Mouse (Mus musculus) c-Kit-negative CD71-positive TER-119-positive erythroid progenitor cells, embryonic 14.5 days (primary cell): ENCODE measurements at regions not wholly inside any gene's neighbourhood (a gene's known extent, or its start where the extent isn't known, plus 50 kb on each side); places are given as distances from the start of the nearest gene placed in this dataset.

Experiments used
- DNase-seq: peaks from one replicate; pipeline ENCODE4 v3.0.0-alpha.2; 2013; ENCODE audit warnings: low read depth, low spot score

DNA sequence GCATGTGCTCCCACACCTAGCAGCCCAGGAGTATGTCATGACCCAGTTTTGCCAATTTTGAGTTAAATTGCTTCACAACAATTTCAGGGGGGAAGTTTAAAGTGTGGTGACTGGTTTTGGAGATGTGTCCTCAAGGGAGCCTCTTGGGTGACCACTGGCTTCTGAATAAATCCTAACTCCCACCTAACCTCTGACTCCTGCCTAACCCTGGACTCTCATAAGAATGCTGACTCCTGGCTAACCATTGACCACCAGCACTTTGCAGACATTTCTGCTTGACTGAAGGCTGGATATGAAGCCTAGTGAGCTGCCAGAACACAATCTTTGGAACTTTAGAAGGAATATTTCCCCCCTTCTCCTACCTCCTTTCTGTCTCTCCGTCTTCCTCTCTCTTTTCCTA, 133.3 kb upstream of the Tmpo start:
- DNase-seq, result no peak

DNA sequence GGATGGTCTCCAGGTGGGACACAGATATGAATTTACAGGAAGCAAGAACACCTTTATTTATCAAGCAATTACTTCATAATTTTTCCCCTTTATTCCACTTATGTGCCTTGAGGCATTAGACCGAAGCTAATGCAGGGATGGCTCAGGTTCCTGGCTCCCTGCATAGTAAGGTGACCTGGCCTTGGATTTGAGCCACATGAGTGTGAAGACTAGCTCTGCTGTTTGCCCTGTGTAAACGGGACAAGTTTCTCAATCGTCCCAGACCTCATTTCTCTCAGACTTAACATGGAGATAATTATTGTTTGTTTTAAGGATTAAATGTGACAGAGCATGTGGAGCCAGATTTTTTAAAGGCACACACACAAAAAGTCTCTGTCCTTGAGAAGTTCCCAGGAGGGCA, 132.2 kb upstream of the Tmpo start:
- no peak for DNase-seq

DNA sequence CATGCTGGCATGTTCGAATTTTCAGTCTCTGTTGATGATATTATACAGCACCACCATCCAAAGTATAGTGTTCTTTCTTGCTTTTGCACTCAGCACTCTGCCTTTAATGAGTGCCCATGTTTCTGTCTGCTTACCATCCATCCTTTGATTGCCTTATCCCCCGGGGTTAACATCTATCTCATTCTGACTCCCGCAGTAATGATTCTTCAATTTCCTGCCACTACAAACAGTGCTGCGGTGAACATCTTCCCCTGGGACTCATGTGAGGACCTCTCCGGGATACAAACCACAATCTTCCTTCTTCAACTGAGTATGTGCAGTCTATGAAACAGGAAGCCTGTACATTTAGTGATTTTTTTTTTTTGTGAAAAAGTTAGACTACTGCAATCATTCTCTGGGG, 131.8 kb upstream of the Tmpo start:
- no peak for DNase-seq

DNA sequence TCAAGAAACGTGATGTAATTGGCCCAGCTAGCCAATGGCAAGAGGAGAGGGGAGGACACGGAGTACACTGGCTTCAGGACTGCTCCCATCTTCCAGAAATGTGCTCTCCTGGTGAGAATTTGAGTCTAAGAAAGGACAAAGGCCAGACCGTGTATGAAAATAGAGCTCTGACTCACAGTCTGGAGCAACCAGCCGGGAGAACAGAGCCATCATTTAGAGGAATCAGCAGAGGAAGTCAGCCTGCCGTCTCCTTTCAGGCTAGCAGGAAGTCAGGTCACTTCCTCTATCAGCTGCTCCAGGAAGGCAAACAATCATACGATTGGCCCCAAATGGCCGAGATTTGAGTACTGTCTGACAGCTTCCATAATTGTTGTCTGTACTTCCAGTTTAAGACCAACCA, 119.0 kb upstream of the Tmpo start:
- no peak for DNase-seq

DNA sequence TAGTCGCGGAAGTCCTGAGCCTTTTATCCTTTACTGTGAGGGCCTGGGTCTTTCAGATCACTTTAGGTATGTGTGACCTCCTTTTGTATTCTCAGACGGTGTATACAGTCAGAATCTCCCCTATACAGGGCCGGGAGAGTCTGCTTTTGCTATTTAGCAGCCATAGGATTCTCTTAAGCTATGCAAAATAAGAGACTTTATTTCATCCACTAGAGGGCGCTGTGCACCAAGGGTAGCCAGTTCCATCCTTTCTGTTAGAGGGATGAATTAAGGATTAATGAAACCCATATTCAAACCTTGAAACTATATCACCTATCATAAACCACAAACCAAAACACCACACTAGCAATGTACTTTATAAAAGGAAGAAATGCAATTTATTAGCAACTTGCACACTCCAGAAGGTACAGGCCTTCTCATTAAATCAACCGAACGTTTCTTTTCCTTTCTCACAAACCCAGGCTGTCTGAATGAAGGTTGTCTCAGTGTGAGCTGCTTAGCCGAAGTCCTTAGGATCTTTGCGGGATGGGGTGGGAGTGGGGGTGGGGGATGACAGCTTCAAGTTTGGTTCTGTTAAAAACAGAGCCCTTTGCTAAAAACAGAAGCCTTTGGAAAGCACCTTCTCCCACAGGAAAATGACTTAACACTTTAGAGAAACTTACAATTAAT, 116.8 kb upstream of the Tmpo start:
- peak; percentile 3 for DNase-seq

DNA sequence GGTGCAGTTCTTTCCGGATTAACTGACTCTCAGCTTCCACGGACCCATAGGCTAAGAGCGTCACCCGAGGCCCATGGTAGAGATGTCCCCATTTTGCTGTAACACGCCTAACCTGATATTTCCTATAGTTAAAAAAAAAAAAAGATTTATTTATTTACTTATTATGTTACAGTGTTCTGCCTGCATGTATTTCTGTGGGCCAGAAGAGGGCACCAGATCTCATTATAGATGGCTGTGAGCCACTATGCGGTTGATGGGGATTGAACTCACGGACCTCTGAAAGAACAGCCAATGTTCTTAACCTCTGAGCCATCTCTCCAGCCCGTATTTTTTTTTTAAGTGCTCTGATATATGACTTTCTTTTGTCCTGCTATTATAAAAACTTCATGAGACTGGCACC, 114.2 kb upstream of the Tmpo start:
- DNase-seq, result no peak

DNA sequence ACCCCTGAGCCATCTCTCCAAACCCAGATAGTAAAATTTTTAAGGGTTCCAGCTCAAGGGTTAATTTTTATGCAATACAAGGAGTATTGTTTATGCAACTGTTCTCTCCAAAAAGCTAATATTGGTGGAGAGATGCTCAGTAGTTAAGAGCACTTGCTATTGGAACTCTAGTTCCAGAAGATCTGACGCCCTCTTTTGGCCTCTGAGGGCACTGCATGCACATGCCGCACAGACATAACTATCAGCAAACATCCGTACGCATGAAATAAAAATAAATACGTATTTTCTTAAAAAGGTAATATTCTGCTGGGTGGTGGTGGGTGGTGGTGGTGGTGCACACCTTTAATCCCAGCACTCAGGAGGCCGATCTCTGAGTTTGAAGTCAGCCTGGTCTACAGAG, 112.1 kb upstream of the Tmpo start:
- no peak for DNase-seq

DNA sequence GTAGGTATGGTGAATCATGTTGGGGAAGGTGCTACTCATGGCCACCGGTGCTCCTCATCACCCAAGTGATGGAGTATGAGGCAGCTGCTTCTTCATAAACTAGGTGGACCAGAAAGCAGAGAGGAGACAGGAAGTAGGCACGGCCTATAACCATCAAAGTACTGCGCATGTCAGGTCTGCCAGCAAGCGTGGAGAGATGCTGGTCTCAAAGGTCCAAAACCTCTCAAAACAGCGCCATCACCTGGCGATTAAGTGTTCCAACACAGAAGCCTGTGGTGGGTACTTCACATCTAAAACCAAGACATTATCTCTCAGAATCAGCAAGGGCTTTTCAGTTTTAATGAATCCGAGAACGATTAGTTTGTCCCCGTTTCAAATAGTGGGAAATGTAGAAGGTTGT, 103.1 kb upstream of the Tmpo start:
- DNase-seq, result no peak

DNA sequence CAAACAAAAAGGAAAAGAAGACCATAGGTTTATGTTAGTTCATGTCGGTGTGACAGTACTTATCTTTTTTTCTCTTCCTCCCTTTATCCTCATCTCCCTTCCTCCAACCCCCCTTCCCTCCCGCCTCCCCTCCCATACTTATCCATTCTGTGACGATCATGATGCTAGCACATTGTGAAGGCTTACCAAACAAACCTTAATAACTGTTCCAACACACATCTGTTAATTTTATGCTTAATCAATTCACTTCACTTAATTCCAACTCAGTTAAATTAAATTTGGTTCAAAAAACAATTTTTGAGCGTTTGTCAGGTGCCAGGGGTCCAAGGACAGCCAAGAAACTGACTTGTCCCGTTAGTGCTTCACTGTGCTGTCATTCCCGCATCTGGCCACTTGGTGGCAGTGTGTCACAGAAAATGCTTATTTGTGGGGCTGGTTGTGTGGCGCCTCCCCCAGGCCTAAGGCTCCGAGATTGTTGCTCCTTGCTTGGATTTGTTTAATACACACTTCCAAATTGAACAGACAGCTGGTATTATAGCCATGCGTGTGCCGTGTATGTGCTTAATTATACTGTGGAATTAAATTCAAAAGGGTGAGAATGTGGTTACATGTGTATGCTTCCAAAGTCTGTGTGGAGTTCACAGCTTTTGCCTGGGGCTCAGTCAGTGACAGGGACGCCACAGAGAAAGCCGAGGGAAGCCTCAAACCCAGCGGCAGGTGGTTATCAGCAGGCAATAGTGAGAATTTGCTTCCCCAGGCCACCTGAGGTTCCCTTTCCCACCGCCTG, 90.0 kb upstream of the Tmpo start:
- DNase-seq, result peak; percentile 73

DNA sequence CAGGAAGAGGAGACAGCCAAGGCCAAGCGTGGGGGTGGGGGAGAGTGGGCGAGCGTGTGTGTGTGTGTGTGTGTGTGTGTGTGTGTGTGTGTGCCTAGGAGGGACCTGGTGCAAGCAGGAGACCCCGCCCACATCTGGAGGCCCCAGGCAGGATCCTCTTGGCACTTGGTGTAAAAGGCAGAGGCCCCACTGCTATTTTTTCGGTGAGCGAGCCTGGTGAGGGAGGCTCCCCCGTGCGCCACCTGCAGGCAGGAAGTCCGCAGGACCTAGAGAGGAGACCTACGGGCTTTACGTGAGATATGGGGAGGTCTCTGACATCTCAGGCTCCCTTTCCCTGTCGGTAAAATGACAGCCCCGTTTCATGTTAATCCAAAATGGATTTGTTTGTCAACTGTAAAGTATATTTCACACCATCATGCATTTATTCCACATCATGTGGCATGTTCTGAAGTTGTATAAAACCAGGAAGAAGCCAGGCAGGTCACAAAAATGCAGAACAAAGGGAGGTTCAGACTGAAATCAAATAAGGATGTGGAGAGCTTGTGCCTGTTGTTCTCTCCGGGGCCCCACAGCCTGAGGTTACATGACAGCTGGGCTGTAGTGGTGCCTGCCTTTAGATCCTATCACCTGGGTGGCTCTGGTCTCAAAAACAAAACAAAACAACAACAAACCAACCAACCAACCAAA, 89.3 kb upstream of the Tmpo start:
- DNase-seq, result peak; percentile 37

DNA sequence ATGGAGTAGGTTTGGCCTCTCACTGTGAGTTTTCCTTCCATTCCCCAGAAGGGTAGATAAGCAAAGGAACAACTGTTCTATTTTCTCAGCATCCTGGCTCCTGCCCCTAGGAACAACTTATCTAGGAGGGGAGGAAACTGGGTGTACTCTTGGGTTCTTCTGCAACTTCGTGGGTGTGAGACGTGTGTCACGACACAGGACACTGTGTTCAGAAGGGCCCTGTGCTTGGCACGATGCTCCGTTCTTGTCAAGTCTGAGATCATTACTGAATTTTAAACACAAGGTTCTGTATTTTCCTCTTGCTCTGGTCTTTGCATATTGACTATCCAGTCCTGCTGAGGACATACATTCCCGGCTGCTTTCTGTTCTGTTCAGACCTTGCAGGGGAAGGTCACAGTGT, 86.8 kb upstream of the Tmpo start:
- DNase-seq, result no peak

DNA sequence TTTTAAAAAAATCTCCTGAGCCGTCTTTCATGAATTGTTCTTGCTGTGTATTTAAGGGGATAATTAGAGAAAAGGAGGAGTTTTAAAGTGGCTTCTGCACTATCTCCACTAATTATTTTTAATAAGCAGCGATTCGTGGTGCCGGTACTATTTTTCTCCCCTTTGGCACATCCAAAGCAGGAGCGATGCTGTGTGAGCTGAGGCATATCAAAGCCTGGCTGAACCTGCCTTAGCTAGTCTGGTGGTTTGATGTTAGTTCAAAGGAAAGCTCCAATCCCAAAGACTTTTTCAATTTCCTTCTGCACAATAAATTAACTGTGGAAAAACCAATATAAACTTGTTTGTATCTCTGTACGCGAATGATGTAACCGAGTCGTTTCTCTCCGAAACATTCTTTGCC, 79.3 kb upstream of the Tmpo start:
- no peak for DNase-seq

DNA sequence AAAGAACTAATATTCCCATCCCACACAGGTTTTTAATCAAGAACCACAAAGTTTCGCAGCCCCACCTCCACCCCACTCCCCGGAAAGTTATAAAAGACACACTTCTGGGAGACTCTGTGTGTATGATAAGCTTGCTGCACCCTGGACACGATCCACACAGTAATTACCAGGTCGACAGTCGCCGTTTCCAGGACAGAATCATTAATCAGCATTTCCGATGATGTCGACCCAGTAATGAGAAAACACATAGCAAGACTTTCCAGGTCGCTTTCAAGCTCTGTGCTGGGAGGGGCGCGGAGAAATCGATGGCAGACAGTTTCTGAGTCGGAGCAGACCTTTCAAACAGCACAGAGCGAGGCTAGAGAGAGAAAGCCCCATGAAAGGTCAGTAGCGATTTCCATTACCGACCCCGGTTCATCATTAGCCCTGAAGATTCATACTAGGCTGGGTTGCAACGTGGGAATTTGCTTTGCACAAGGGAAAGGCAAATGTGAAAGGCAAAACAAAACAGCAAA, 68.6 kb upstream of the Tmpo start:
- DNase-seq, result no peak

DNA sequence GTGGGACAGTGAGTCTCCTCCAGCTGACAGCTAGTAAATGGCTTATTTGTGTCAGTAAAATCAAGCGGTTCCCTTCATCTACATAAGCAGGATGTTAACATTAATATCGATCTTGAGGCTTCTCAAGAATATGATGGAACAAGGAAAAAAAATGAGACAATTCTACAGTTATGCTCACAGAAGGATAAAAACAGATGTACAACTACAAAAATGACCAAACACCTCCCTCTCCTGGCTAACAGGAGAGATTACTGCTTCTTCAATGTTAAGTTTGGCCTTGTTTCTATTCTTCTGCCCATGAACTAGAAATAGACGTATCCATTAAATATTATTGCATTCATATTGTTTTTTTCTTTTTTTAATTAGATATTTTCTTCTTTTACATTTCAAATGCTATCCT, 63.2 kb upstream of the Tmpo start:
- no peak for DNase-seq

DNA sequence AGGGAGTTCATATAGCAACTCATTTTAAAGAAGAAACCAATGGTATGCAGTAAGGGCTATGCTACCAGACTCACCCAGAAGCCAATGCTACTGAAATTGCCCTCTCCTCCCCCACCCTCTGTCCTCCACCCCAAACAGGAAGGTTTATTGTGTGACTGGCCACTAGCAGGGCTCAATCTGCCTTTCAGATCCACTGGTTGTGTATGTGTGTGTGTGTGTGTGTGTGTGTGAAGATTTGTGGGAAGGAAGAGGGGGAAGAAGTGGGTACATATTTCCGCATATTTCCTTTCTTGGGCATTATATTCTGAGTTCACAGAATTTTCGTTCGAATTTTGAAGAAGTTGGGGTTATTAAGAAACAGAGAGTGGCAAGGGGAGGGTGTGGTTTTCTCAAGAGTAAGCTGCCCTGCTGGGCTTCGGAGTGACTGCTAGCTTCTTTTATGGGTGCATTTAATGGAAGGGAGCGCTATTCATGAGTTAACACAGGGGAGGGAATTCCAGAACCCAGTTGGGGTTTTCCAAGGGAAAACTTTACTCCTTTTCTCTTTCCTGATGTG, 61.5 kb upstream of the Tmpo start:
- no peak for DNase-seq

DNA sequence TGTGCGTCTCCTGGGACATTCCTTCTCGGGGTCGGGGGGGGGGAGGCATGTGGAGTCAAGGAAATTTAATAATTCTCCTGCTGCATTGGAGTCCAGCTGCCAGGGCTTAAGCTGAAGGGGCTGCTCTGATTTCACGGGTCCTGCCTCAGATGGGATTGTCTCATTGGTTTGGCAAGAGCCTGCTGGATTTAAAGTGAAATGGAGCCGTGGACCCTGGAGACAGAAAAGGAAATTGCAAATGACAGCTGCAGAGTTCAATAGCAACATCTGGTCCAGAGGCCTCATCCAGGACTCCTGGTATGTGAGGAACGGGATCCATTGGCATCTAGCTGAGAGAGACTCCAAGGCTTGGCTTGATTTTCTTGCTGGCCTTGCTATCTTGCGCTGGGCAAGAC, 60.5 kb upstream of the Tmpo start:
- no peak for DNase-seq

DNA sequence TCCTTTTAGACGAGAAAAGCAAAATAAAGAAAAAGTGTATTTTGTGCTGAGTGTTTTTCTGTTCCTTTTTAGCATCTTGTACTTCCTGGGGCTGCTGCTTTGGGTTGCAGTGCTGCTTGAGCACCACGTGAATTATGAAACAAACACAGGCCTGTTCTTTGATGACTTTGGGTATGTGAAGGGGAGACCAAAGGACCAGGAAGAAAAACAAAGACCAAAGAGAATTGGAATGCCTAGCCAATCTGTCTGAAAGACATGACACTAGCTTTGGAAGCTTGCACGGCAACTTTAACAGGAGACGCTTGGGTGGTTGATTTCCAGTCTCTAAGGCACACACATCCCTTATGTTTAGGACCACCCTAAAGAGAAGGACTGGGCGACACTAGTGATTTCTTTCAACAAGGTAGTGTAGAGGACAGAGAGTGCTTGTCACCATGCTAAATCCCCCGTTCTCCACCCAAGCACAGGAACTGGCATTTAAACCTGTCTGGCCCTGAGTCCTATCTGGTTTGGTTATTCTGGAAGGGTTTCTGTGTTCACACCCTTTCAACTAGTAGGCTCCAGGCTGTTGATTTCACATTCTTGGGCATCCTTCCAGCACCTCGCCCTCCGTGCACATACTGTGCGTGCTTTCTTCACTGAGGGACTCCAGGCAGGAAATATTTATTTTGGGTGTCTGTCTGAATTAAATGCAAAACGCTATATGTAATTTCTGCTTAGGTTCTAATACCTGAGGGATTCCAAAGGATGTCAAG, 59.9 kb upstream of the Tmpo start:
- DNase-seq, result no peak

DNA sequence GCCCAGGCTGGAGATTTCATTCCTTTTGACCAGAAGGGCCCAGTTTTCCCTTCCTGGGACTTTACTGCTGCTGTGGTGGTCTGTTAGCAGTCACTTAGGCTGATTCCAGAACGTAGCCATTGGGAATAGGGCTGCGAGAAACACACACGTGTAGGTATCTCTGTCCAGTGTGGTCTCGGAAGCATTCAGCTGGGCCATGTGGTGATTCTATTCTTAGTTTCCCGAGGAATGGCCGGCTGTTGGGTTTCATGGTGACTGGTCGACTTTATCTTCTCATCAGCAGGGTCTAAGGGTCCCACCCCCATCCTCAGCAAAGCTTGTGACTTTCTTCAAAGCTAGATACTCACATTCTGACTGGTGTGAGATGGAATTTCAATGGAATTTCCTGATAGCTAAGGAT, 59.2 kb upstream of the Tmpo start:
- DNase-seq, result no peak

DNA sequence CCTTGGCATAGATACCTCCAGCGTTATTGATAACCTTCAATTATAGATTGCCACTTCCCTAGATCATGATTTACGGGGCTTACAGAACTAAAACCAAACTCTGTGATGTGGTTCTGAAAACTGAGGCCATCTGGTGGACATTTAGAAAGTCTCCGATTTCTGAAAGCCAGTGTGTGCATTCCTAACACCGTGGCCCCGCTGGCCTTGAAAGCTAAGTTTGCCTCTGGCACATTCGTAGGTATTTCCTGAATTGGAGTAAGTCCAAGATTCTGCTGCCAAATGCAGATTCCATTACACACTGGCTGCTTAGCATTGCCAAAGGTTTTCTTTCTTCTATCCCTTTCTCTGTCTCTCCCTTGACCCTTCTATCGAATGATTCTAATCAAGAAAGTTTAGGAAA, 55.7 kb upstream of the Tmpo start:
- no peak for DNase-seq

DNA sequence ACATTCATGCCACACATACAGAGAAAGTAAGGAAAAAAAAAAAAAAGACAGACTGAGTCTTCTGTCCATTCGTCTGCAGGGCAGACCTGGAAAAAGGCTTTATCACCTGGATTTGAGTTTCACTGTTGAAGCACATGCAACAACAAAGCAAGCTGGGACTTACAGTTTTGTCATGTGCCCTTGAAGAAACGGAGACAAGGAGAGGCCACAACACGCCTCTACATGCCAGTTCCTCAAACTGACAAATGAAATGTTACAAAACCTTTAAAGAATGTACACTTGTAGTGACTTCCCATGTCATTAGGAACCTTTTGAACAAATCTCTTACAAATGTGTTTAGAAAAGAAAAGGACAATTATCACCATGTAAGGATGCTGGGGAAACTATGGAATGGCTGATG, 53.6 kb upstream of the Tmpo start:
- no peak for DNase-seq
